Comparison of ENCODE assay signal across 8 mouse cellular contexts in genomic region chr9:108338886-108339781, GRCm38 (mm10). TPM values are rescaled to one million over a fixed set of nuclear protein-coding genes. Genes with fewer than 3 reads are reported as not detected.
DNase-seq lines count a peak whose midpoint lies in the region; ATAC-seq and TF ChIP-seq lines count a peak whose summit lies in the region.

Gpx1 (plus strand) TSS chr9:108338903.

- peak; percentile 98 for DNase-seq in ES-E14 (ENCODE audit: low read depth, low spot score)
- peak; percentile 86 for DNase-seq in cerebellum, adult 11-12 months
- DNase-seq in heart, postnatal 25 days (ENCODE audit: low spot score): peak; percentile 94
- DNase-seq in layer of hippocampus, adult 18-20 months (ENCODE audit: low spot score in 2 of 2): peak; percentile 70 to 86
- peak; percentile 90 for DNase-seq in lung, adult 2 months
- peak; percentile 89 to 92 for DNase-seq in thymus, adult 18-20 months

- peak within 1 kb of the TSS; percentile 96 for H3K27ac ChIP-seq in ES-E14 (ENCODE audit: insufficient read depth, low read depth, low read length, poor library complexity, severe bottlenecking)
- H3K27ac ChIP-seq in forebrain, embryonic 15.5 days (replicated peaks): peak within 1 kb of the TSS; percentile 94

- H3K27me3 ChIP-seq in forebrain, embryonic 15.5 days: no peaks in the 10 kb centered on the region

- peak; percentile 97 for ATAC-seq in forebrain, embryonic 15.5 days (replicated peaks)
- ATAC-seq in neutrophil, adult 5-6 weeks (ENCODE audit: extremely low read depth, insufficient number of reproducible peaks, low FRiP score, poor library complexity, severe bottlenecking): peak; percentile 72

- in situ Hi-C loops in ES-E14 (cut with MboI; ENCODE audit: low sequenced_read_pairs in 2 of 2, unreplicated experiment in 2 of 2): no loop called here

- no peak for TF ChIP-seq CTCF in lung, adult 2 months (IDR thresholded peaks at IDR 0.05; ENCODE audit: insufficient read depth, low read length)

- peak; percentile 100 for TF ChIP-seq POLR2A in lung, adult 2 months (IDR thresholded peaks at IDR 0.05; ENCODE audit: borderline replicate concordance, extremely low read depth, low read depth, low read length)

- under 1% methylated on average over 49 of the region's 49 CpGs for WGBS in forebrain, embryonic 15.5 days
- WGBS in lung, adult 2 months: under 1% methylated on average over 49 of the region's 49 CpGs

- H3K4me1 ChIP-seq in ES-E14 (ENCODE audit: control insufficient read depth in 2 of 2, insufficient read depth in 2 of 2, low read length in 2 of 2, poor library complexity in 1 of 2): peaks cover 0 to 2% of the 10 kb centered on the region in 2 experiments; a peak in 1 of 4 replicates
- peaks cover 23% of the 10 kb centered on the region for H3K4me1 ChIP-seq in forebrain, embryonic 15.5 days
- H3K4me1 ChIP-seq in lung, adult 2 months (ENCODE audit: control insufficient read depth, insufficient read depth, low read length): peaks cover 14% of the 10 kb centered on the region

- peak within 1 kb of the TSS; percentile 86 to 95 for H3K4me3 ChIP-seq in ES-E14 (ENCODE audit: insufficient read depth in 1 of 2, low read depth in 1 of 2, low read length in 2 of 2, poor library complexity in 1 of 2, severe bottlenecking in 1 of 2)
- peak within 1 kb of the TSS; percentile 58 for H3K4me3 ChIP-seq in forebrain, embryonic 15.5 days
- H3K4me3 ChIP-seq in lung, adult 2 months (replicated peaks; ENCODE audit: extremely low read depth, low read depth, low read length): peak within 1 kb of the TSS; percentile 78

- H3K4me2 ChIP-seq in forebrain, embryonic 15.5 days (replicated peaks): peak within 1 kb of the TSS; percentile 63

- peaks cover 21% of the 10 kb centered on the region for H3K36me3 ChIP-seq in ES-E14 (ENCODE audit: control insufficient read depth, insufficient read depth, low read length, poor library complexity, severe bottlenecking)
- peaks cover 20% of the 10 kb centered on the region for H3K36me3 ChIP-seq in forebrain, embryonic 15.5 days

- no peaks in the 10 kb centered on the region for H3K9me3 ChIP-seq in ES-E14 (ENCODE audit: control insufficient read depth, insufficient read depth, low read depth, low read length)
- H3K9me3 ChIP-seq in forebrain, embryonic 15.5 days: no peaks in the 10 kb centered on the region

- peak within 1 kb of the TSS; percentile 92 for H3K9ac ChIP-seq in ES-E14 (ENCODE audit: insufficient read depth, low read depth, low read length, poor library complexity, severe bottlenecking)
- peak within 1 kb of the TSS; percentile 70 for H3K9ac ChIP-seq in forebrain, embryonic 15.5 days (replicated peaks)

- intact Hi-C loops in heart, postnatal 25 days (cut with DNase I): loop anchor here (1.0 to 2.0 kb wide), 2 partner anchors 8 to 30 kb away; partner anchors contain the start of gene Usp4

TF ChIP-seq in ES-E14, 5 proteins besides CTCF, POLR2A, EP300 and RAD21:
- TF ChIP-seq MAFK (IDR thresholded peaks at IDR 0.05; ENCODE audit: insufficient read depth, low read depth, low read length) (no peak), ZNF384 (IDR thresholded peaks at IDR 0.05; ENCODE audit: low read depth, low read length) (no peak), CHD2 (IDR thresholded peaks at IDR 0.05; ENCODE audit: low read depth, low read length) (no peak), ZC3H11A (IDR thresholded peaks at IDR 0.05; ENCODE audit: borderline replicate concordance, low read depth, low read length) (no peak), HCFC1 (IDR thresholded peaks at IDR 0.05; ENCODE audit: borderline replicate concordance, insufficient read depth, low read length) (no peak)

RNA-seq across cellular contexts. Expression of gene Gpx1, which starts in this region (rescaled TPM):
- 797 and 939 TPM in 2 replicates for total RNA-seq in ES-E14 (2012; rRNA removed)
- 383 and 395 TPM in 2 replicates for polyA plus RNA-seq in forebrain, embryonic 15.5 days (2015; fragmentation: Nextera tagmentation; extraction: Ambion mirVana)
- total RNA-seq in heart, postnatal 25 days (2021): 100 to 1,000 TPM; 108 to 130 TPM
- total RNA-seq in layer of hippocampus, adult 18-20 months (2021): 10 to 100 TPM; 58.5 to 70.8 TPM
- 1,012 and 1,202 TPM in 2 replicates for polyA plus RNA-seq in lung, adult 2 months (2012; rRNA removed)
- 689 and 756 TPM in 2 replicates for total RNA-seq in neutrophil, adult 5-6 weeks (2017)

Comparison
In these comparisons a context has a peak if more than half of its experiments do, and no peak if none do; other contexts are left out.
1. Peak in every context shown above with its lines: DNase-seq, ATAC-seq, H3K4me3 ChIP-seq and H3K27ac ChIP-seq.